Mouse (Mus musculus): ENCODE results near the gene Mettl13. TPM values are rescaled to one million over a fixed set of nuclear protein-coding genes. Genes with fewer than 3 reads are reported as not detected.
A peak's percentile ranks its signal among the peaks of the same experiment; 100 is the strongest.

Gene Mettl13
- 15.7 and 16.1 TPM in 2 replicates for polyA plus RNA-seq (2014; fragmentation: Nextera tagmentation; extraction: Ambion mirVana)

- H3K4me3 ChIP-seq (ENCODE audit: low read depth, low read length) = peak within 1 kb of the TSS; percentile 62
Observed at GRCm38 (mm10) chr1:162548016-162548916, at the start of gene Mettl13. Gene Mettl13 (minus strand): TSS chr1:162548551.

GRCm38 (mm10) chr1:162597379-162598102 is 49.2 kb upstream of the Mettl13 start:
- no peak overlapping the region for H3K4me3 ChIP-seq (ENCODE audit: low read depth, low read length)
- no peak overlapping the region for H3K4me2 ChIP-seq (replicated peaks; ENCODE audit: low read depth, low read length)
- H3K27ac ChIP-seq (ENCODE audit: low read length) = no peak overlapping the region
- H3K27me3 ChIP-seq (ENCODE audit: control insufficient read depth, insufficient read depth, low read length) = no peaks in the 10 kb centered on the region
- no peaks in the 10 kb centered on the region for H3K4me1 ChIP-seq (ENCODE audit: control insufficient read depth, insufficient read depth, low read length)
- no peak for ATAC-seq (ENCODE audit: insufficient number of reproducible peaks, insufficient read depth, low FRiP score, low read depth)
- no peaks in the 10 kb centered on the region for H3K9me3 ChIP-seq (ENCODE audit: control insufficient read depth, low read depth, low read length)
- no peak overlapping the region for H3K9ac ChIP-seq (replicated peaks; ENCODE audit: low read depth, low read length)
- WGBS = 55% methylated on average over 3 of the region's 3 CpGs
- peaks cover 6% of the 10 kb centered on the region for H3K36me3 ChIP-seq (ENCODE audit: control insufficient read depth, insufficient read depth, low read length)

More at GRCm38 (mm10) chr1:162548016-162548916, at the start of gene Mettl13:
- Histone ChIP-seq H3K4me2 (replicated peaks; ENCODE audit: low read depth, low read length) (peak within 1 kb of the TSS; percentile 86), H3K4me1 (ENCODE audit: control insufficient read depth, insufficient read depth, low read length) (peaks cover 8% of the 10 kb centered on the region), H3K9me3 (ENCODE audit: control insufficient read depth, low read depth, low read length) (no peaks in the 10 kb centered on the region), H3K27me3 (ENCODE audit: control insufficient read depth, insufficient read depth, low read length) (no peaks in the 10 kb centered on the region), H3K36me3 (ENCODE audit: control insufficient read depth, insufficient read depth, low read length) (peaks cover 25% of the 10 kb centered on the region), H3K27ac (ENCODE audit: low read length) (peak within 1 kb of the TSS; percentile 55; the same call in 1 of the 2 replicates), H3K9ac (replicated peaks; ENCODE audit: low read depth, low read length) (peak within 1 kb of the TSS; percentile 57)
- ATAC-seq (ENCODE audit: insufficient number of reproducible peaks, insufficient read depth, low FRiP score, low read depth) = peak; percentile 98
- WGBS = 1% methylated on average over 52 of the region's 52 CpGs

- H3K9me3 ChIP-seq (ENCODE audit: control insufficient read depth, low read depth, low read length) = no peaks in the 10 kb centered on the region
- no peak overlapping the region for H3K4me2 ChIP-seq (replicated peaks; ENCODE audit: low read depth, low read length)
- no peak overlapping the region for H3K4me3 ChIP-seq (ENCODE audit: low read depth, low read length)
- WGBS = 75% methylated on average over 8 of the region's 8 CpGs
- no peak overlapping the region for H3K27ac ChIP-seq (ENCODE audit: low read length)
- ATAC-seq (ENCODE audit: insufficient number of reproducible peaks, insufficient read depth, low FRiP score, low read depth) = no peak
- H3K36me3 ChIP-seq (ENCODE audit: control insufficient read depth, insufficient read depth, low read length) = peaks cover 3% of the 10 kb centered on the region
- no peaks in the 10 kb centered on the region for H3K27me3 ChIP-seq (ENCODE audit: control insufficient read depth, insufficient read depth, low read length)
- no peaks in the 10 kb centered on the region for H3K4me1 ChIP-seq (ENCODE audit: control insufficient read depth, insufficient read depth, low read length)
- no peak overlapping the region for H3K9ac ChIP-seq (replicated peaks; ENCODE audit: low read depth, low read length)
Observed at GRCm38 (mm10) chr1:162590415-162590997, 42.2 kb upstream of the Mettl13 start.

- Histone ChIP-seq H3K4me2 (replicated peaks; ENCODE audit: low read depth, low read length) (no peak overlapping the region), H3K4me3 (ENCODE audit: low read depth, low read length) (no peak overlapping the region), H3K36me3 (ENCODE audit: control insufficient read depth, insufficient read depth, low read length) (peaks cover 5% of the 10 kb centered on the region), H3K4me1 (ENCODE audit: control insufficient read depth, insufficient read depth, low read length) (no peaks in the 10 kb centered on the region), H3K27ac (ENCODE audit: low read length) (no peak overlapping the region), H3K9ac (replicated peaks; ENCODE audit: low read depth, low read length) (no peak overlapping the region), H3K27me3 (ENCODE audit: control insufficient read depth, insufficient read depth, low read length) (no peaks in the 10 kb centered on the region), H3K9me3 (ENCODE audit: control insufficient read depth, low read depth, low read length) (no peaks in the 10 kb centered on the region)
- WGBS = 18% methylated on average over 9 of the region's 9 CpGs
- ATAC-seq (ENCODE audit: insufficient number of reproducible peaks, insufficient read depth, low FRiP score, low read depth) = no peak
Observed at GRCm38 (mm10) chr1:162589443-162589842, 41.1 kb upstream of the Mettl13 start.

GRCm38 (mm10) chr1:162588606-162589005 is 40.3 kb upstream of the Mettl13 start:
- H3K27ac ChIP-seq (ENCODE audit: low read length) = no peak overlapping the region
- 59% methylated on average over 3 of the region's 3 CpGs for WGBS

GRCm38 (mm10) chr1:162586282-162586681 is 37.9 kb upstream of the Mettl13 start:
- Histone ChIP-seq H3K4me2 (replicated peaks; ENCODE audit: low read depth, low read length) (no peak overlapping the region), H3K9me3 (ENCODE audit: control insufficient read depth, low read depth, low read length) (no peaks in the 10 kb centered on the region), H3K27me3 (ENCODE audit: control insufficient read depth, insufficient read depth, low read length) (no peaks in the 10 kb centered on the region), H3K4me1 (ENCODE audit: control insufficient read depth, insufficient read depth, low read length) (no peaks in the 10 kb centered on the region), H3K4me3 (ENCODE audit: low read depth, low read length) (no peak overlapping the region), H3K27ac (ENCODE audit: low read length) (no peak overlapping the region), H3K9ac (replicated peaks; ENCODE audit: low read depth, low read length) (no peak overlapping the region), H3K36me3 (ENCODE audit: control insufficient read depth, insufficient read depth, low read length) (peaks cover 10% of the 10 kb centered on the region; the same call in 1 of the 2 replicates)
- ATAC-seq (ENCODE audit: insufficient number of reproducible peaks, insufficient read depth, low FRiP score, low read depth) = no peak
- WGBS = 77% methylated on average over 4 of the region's 4 CpGs

More at GRCm38 (mm10) chr1:162588606-162589005, 40.3 kb upstream of the Mettl13 start:
- Histone ChIP-seq H3K36me3 (ENCODE audit: control insufficient read depth, insufficient read depth, low read length) (peaks cover 7% of the 10 kb centered on the region), H3K4me3 (ENCODE audit: low read depth, low read length) (no peak overlapping the region), H3K9ac (replicated peaks; ENCODE audit: low read depth, low read length) (no peak overlapping the region), H3K9me3 (ENCODE audit: control insufficient read depth, low read depth, low read length) (no peaks in the 10 kb centered on the region), H3K27me3 (ENCODE audit: control insufficient read depth, insufficient read depth, low read length) (no peaks in the 10 kb centered on the region), H3K4me2 (replicated peaks; ENCODE audit: low read depth, low read length) (no peak overlapping the region), H3K4me1 (ENCODE audit: control insufficient read depth, insufficient read depth, low read length) (no peaks in the 10 kb centered on the region)
- no peak for ATAC-seq (ENCODE audit: insufficient number of reproducible peaks, insufficient read depth, low FRiP score, low read depth)

- H3K4me1 ChIP-seq (ENCODE audit: control insufficient read depth, insufficient read depth, low read length) = no peaks in the 10 kb centered on the region
- H3K9me3 ChIP-seq (ENCODE audit: control insufficient read depth, low read depth, low read length) = no peaks in the 10 kb centered on the region
- H3K4me2 ChIP-seq (replicated peaks; ENCODE audit: low read depth, low read length) = no peak overlapping the region
- 81% methylated on average over 2 of the region's 2 CpGs for WGBS
- H3K27me3 ChIP-seq (ENCODE audit: control insufficient read depth, insufficient read depth, low read length) = no peaks in the 10 kb centered on the region
- no peak overlapping the region for H3K27ac ChIP-seq (ENCODE audit: low read length)
- no peak overlapping the region for H3K4me3 ChIP-seq (ENCODE audit: low read depth, low read length)
- peaks cover 14% of the 10 kb centered on the region for H3K36me3 ChIP-seq (ENCODE audit: control insufficient read depth, insufficient read depth, low read length)
- ATAC-seq (ENCODE audit: insufficient number of reproducible peaks, insufficient read depth, low FRiP score, low read depth) = no peak
- no peak overlapping the region for H3K9ac ChIP-seq (replicated peaks; ENCODE audit: low read depth, low read length)
Observed at GRCm38 (mm10) chr1:162582884-162583283, 34.5 kb upstream of the Mettl13 start.

- H3K36me3 ChIP-seq (ENCODE audit: control insufficient read depth, insufficient read depth, low read length) = peaks cover 14% of the 10 kb centered on the region
- no peak for ATAC-seq (ENCODE audit: insufficient number of reproducible peaks, insufficient read depth, low FRiP score, low read depth)
- H3K4me1 ChIP-seq (ENCODE audit: control insufficient read depth, insufficient read depth, low read length) = no peaks in the 10 kb centered on the region
- H3K4me3 ChIP-seq (ENCODE audit: low read depth, low read length) = no peak overlapping the region
- H3K27me3 ChIP-seq (ENCODE audit: control insufficient read depth, insufficient read depth, low read length) = no peaks in the 10 kb centered on the region
- no peak overlapping the region for H3K9ac ChIP-seq (replicated peaks; ENCODE audit: low read depth, low read length)
- H3K27ac ChIP-seq (ENCODE audit: low read length) = no peak overlapping the region
- no peak overlapping the region for H3K4me2 ChIP-seq (replicated peaks; ENCODE audit: low read depth, low read length)
- WGBS = 93% methylated on average over 3 of the region's 3 CpGs
- no peaks in the 10 kb centered on the region for H3K9me3 ChIP-seq (ENCODE audit: control insufficient read depth, low read depth, low read length)
Observed at GRCm38 (mm10) chr1:162575098-162575497, 26.7 kb upstream of the Mettl13 start.
